Mouse (Mus musculus): Measurements from ENCODE around the gene Cntf.

Cntf gene

GRCm38 (mm10) chr19:12765308-12765707, at the start of gene Cntf:
Cntf (minus strand) TSS chr19:12765632.
- DNase-seq (ENCODE audit: low spot score in 2 of 2): no peak

GRCm38 (mm10) chr19:12813883-12814282, 48.5 kb upstream of the Cntf start:
- no peak for DNase-seq (ENCODE audit: low spot score in 2 of 2)

- DNase-seq (ENCODE audit: low spot score in 2 of 2): no peak
These were observed 47.4 kb upstream of the Cntf start for GRCm38 (mm10) chr19:12812644-12813364.

GRCm38 (mm10) chr19:12806214-12806613, 40.8 kb upstream of the Cntf start:
- no peak for DNase-seq (ENCODE audit: low spot score in 2 of 2)

- DNase-seq (ENCODE audit: low spot score in 2 of 2): no peak
These were observed 40.3 kb upstream of the Cntf start for GRCm38 (mm10) chr19:12805730-12806129.

GRCm38 (mm10) chr19:12804237-12804636, 38.8 kb upstream of the Cntf start:
- no peak for DNase-seq (ENCODE audit: low spot score in 2 of 2)

- DNase-seq (ENCODE audit: low spot score in 2 of 2): no peak
These were observed 37.4 kb upstream of the Cntf start for GRCm38 (mm10) chr19:12802830-12803229.

- DNase-seq (ENCODE audit: low spot score in 2 of 2): peak; percentile 40 to 58
These were observed 35.6 kb upstream of the Cntf start for GRCm38 (mm10) chr19:12801046-12801445.

GRCm38 (mm10) chr19:12800621-12801020, 35.2 kb upstream of the Cntf start:
- DNase-seq (ENCODE audit: low spot score in 2 of 2): no peak

- DNase-seq (ENCODE audit: low spot score in 2 of 2): no peak
These were observed 33.6 kb upstream of the Cntf start for GRCm38 (mm10) chr19:12799081-12799480.

GRCm38 (mm10) chr19:12798404-12798803, 33.0 kb upstream of the Cntf start:
- DNase-seq (ENCODE audit: low spot score in 2 of 2): peak; percentile 72 to 74

GRCm38 (mm10) chr19:12797071-12797470, 31.6 kb upstream of the Cntf start:
- peak in 1 of 2 experiments; percentile 44 for DNase-seq (ENCODE audit: low spot score in 2 of 2)

- DNase-seq (ENCODE audit: low spot score in 2 of 2): peak; percentile 81 to 85
These were observed 31.0 kb upstream of the Cntf start for GRCm38 (mm10) chr19:12796328-12796931.

- DNase-seq (ENCODE audit: low spot score in 2 of 2): peak; percentile 95 to 96
These were observed 30.3 kb upstream of the Cntf start, which contains the start of the genes Zfp91 and Lpxn for GRCm38 (mm10) chr19:12795511-12796327. Zfp91 (minus strand) TSS chr19:12796126. Lpxn (plus strand) TSS chr19:12796193.

- DNase-seq (ENCODE audit: low spot score in 2 of 2): no peak
These were observed 29.7 kb upstream of the Cntf start for GRCm38 (mm10) chr19:12795110-12795509.

- DNase-seq (ENCODE audit: low spot score in 2 of 2): peak; percentile 93 to 94
These were observed 28.9 kb upstream of the Cntf start for GRCm38 (mm10) chr19:12794056-12795044.

- no peak for DNase-seq (ENCODE audit: low spot score in 2 of 2)
These were observed 26.9 kb upstream of the Cntf start for GRCm38 (mm10) chr19:12792374-12792773.

GRCm38 (mm10) chr19:12787721-12788120, 22.3 kb upstream of the Cntf start:
- DNase-seq (ENCODE audit: low spot score in 2 of 2): no peak

- DNase-seq (ENCODE audit: low spot score in 2 of 2): no peak
These were observed 21.5 kb upstream of the Cntf start for GRCm38 (mm10) chr19:12786803-12787395.

GRCm38 (mm10) chr19:12780437-12780836, 15.0 kb upstream of the Cntf start:
- no peak for DNase-seq (ENCODE audit: low spot score in 2 of 2)

GRCm38 (mm10) chr19:12770888-12771287, 5.5 kb upstream of the Cntf start:
- DNase-seq (ENCODE audit: low spot score in 2 of 2): no peak

Data from spleen, postnatal 36 days (tissue).